Mouse (Mus musculus) embryonic facial prominence, embryonic 12.5 days (tissue): ENCODE measurements around the gene Zfp213. TPM values are rescaled to one million over a fixed set of nuclear protein-coding genes. Genes with fewer than 3 reads are reported as not detected.
"Not testable (repeated sequence)": the region's sequence is repeated elsewhere in the genome, so short reads cannot be mapped to it uniquely, and the experiment has no call there.

Experiments used
- ATAC-seq: fragments of 200-750 bp; cut with Nextera tagmentation; 2 replicates; pipeline ENCODE4 v1.8.0; 2017; ENCODE audit not compliant: insufficient number of reproducible peaks, insufficient read depth, low FRiP score, low TSS enrichment
- H3K27ac ChIP-seq: fragments of 300-500 bp; sonication (generic); 2 replicates; pipeline ENCODE4 v1.5.1; 2016; ENCODE audit warnings: mild to moderate bottlenecking
- H3K27me3 ChIP-seq: fragments of 300-500 bp; sonication (generic); 2 replicates; pipeline ENCODE4 v1.6.1; 2016; ENCODE audit warnings: mild to moderate bottlenecking, moderate library complexity
- H3K36me3 ChIP-seq: fragments of 300-500 bp; sonication (generic); 2 replicates; pipeline ENCODE4 v1.6.1; 2016; ENCODE audit warnings: mild to moderate bottlenecking
- H3K4me1 ChIP-seq: fragments of 300-500 bp; sonication (generic); 2 replicates; pipeline ENCODE4 v1.6.1; 2016
- H3K4me2 ChIP-seq: fragments of 300-500 bp; sonication (generic); replicated peaks from 2 replicates; pipeline ENCODE4 v1.6.1; 2016; ENCODE audit warnings: mild to moderate bottlenecking, moderate library complexity
- H3K4me3 ChIP-seq: fragments of 300-500 bp; sonication (generic); 2 replicates; pipeline ENCODE4 v1.5.1; 2016; ENCODE audit warnings: mild to moderate bottlenecking
- H3K9ac ChIP-seq: fragments of 300-500 bp; sonication (generic); 2 replicates; pipeline ENCODE4 v1.6.1; 2016; ENCODE audit warnings: mild to moderate bottlenecking, moderate library complexity
- H3K9me3 ChIP-seq: fragments of 300-500 bp; sonication (generic); 2 replicates; pipeline ENCODE4 v1.6.1; 2016; ENCODE audit warnings: mild to moderate bottlenecking, moderate library complexity
- WGBS: fragments of 180-500 bp; shearing (Covaris S2); methylation state at CpG from one replicate; pipeline ENCODE4 v1.1.7; 2016; 5-methylcytosine and 5-hydroxymethylcytosine counted together
- polyA plus RNA-seq: library from polyadenylated mRNA; unstranded; fragments of >200 nt; fragmentation: Nextera tagmentation; extraction: Ambion mirVana; gene quantifications from 2 replicates; pipeline ENCODE4 v1.2.1, GENCODE M21; 2016

Gene Zfp213
- polyA plus RNA-seq, 1 experiment from 2014 or later, result 24.3 TPM

DNA sequence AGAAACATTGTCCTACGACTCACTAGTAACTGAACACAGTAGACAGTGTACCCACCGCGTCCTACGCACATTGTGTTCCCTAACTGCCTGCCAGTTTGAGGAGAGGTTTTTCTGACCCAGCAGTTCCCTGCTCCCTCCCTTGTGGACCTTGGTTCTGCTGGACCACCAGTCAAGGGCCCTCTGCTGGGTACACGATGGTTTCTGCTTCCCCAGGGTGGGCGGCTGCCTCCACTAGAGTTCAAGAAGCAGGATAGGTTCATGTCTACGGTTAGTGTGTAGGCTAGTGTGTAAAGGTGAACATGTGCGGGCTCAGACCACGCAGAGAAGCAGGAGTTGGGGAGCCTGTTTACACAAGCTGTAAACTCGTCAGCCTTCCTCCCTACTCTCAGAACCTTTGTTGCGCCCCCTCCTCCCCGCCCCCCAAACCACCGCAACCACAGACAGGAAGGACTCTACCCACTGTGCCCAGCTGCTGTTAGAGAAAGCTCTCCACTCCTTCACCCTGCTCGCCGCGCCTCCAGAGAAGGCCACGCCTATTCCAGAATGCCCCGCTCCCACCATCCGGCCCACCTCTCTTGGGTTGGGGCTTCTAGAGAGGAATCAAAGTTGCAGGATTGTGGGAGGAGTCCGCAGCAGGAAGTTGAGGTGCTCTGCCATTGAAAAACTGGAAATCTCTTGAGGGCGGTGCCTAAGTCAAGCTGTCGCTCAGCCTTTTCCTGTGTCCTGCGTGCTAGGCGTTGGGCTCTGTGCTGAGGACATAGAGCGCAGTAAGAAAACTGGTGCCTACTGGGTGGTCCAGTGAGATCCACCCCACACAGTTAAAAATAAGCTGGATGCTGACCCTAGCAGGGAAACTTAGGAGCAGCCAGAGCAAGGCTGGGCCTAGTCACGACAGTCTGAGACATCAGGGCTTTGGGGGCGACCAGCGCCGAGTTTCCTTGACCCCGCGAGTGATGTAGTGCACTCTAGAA lies 34.8 kb upstream of the Zfp213 start, which contains the start of gene Zfp13:
Zfp13 (minus strand) TSS at position 906 of the 971 bp plus-strand sequence.
- no peaks in the 10 kb centered on the region for H3K27me3 ChIP-seq
- ATAC-seq, result peak; percentile 94
- H3K36me3 ChIP-seq, result no peaks in the 10 kb centered on the region
- 7% methylated on average over 30 of the region's 31 CpGs for WGBS
- peak within 1 kb of the TSS; percentile 53 for H3K9ac ChIP-seq
- H3K9me3 ChIP-seq, result no peaks in the 10 kb centered on the region
- 0 out of 2 replicates have a peak, but pooled peaks cover 8% of the 10 kb centered on the region for H3K4me1 ChIP-seq
- peak within 1 kb of the TSS; percentile 67 for H3K4me2 ChIP-seq
- peak within 1 kb of the TSS; percentile 42 for H3K4me3 ChIP-seq
- peak within 1 kb of the TSS; percentile 90 for H3K27ac ChIP-seq

DNA sequence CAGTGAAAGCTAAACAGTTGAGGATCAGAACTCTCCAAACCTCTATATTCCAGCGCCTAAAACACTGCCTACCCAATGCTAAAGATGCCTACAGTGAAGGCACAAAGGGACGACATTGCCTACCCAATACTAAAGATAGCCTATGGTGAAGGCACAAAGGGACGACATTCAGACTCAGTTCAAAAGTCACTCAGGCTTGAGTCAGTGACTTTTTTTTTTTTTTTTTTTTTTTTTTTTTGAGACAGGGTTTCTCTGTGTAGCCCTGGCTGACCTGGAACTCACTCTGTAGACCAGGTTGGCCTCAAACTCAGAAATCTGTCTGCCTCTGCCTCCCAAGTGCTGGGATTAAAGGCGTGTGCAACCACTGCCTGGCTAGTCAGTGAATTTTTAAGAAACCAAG lies 31.1 kb upstream of the Zfp213 start:
- H3K9ac ChIP-seq, H3K36me3 ChIP-seq, H3K4me3 ChIP-seq, H3K9me3 ChIP-seq, H3K27ac ChIP-seq, ATAC-seq, H3K4me1 ChIP-seq, H3K4me2 ChIP-seq, H3K27me3 ChIP-seq: not testable (repeated sequence)
- 83% methylated on average over 4 of the region's 4 CpGs for WGBS

GRCm38 (mm10) chr17:23592926-23593300 lies 28.9 kb upstream of the Zfp213 start:
- peak overlapping the region; percentile 67 for H3K4me2 ChIP-seq
- H3K9ac ChIP-seq, result peak overlapping the region; percentile 42; the same call in 1 of the 2 replicates
- H3K27ac ChIP-seq, result peak overlapping the region; percentile 81
- no peaks in the 10 kb centered on the region for H3K4me1 ChIP-seq
- H3K27me3 ChIP-seq, result no peaks in the 10 kb centered on the region
- H3K36me3 ChIP-seq, result no peaks in the 10 kb centered on the region
- 16% methylated on average over 13 of the region's 13 CpGs for WGBS
- peak; percentile 54 for ATAC-seq
- H3K4me3 ChIP-seq, result peak overlapping the region; percentile 46
- no peaks in the 10 kb centered on the region for H3K9me3 ChIP-seq

GRCm38 (mm10) chr17:23592208-23592925 lies 28.3 kb upstream of the Zfp213 start:
- ATAC-seq, result peak; percentile 98

DNA sequence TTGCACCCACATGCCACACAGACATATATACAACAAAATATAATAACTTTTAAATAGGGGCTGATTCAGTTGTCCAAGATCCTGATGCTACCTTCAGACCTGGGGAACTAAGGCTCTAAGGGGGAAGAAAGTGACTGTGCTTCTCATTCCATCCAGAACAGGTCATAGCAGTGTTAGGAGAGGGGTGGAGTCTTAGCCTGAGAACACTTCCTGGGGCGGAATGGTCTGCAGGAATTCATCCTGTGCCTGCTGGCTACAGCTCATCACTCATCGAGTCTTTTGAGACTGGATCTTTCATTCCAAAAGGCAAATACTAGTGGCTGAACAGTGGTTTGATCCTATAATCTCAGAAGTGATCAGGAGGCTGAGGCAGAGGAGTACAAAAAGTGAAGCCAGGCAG lies 23.2 kb upstream of the Zfp213 start:
- Histone ChIP-seq H3K9me3 (no peaks in the 10 kb centered on the region), H3K27me3 (no peaks in the 10 kb centered on the region), H3K27ac (no peak overlapping the region), H3K4me1 (peaks cover 15% of the 10 kb centered on the region), H3K4me3 (no peak overlapping the region), H3K4me2 (no peak overlapping the region), H3K36me3 (no peaks in the 10 kb centered on the region), H3K9ac (no peak overlapping the region)
- 68% methylated on average over 2 of the region's 2 CpGs for WGBS
- ATAC-seq, result no peak

More at GRCm38 (mm10) chr17:23592208-23592925, 28.3 kb upstream of the Zfp213 start:
- H3K27ac ChIP-seq, result peak overlapping the region; percentile 81
- no peaks in the 10 kb centered on the region for H3K4me1 ChIP-seq
- H3K9me3 ChIP-seq, result no peaks in the 10 kb centered on the region
- WGBS, result 6% methylated on average over 34 of the region's 34 CpGs
- peak overlapping the region; percentile 42 for H3K9ac ChIP-seq
- H3K36me3 ChIP-seq, result no peaks in the 10 kb centered on the region
- peak overlapping the region; percentile 67 for H3K4me2 ChIP-seq
- no peaks in the 10 kb centered on the region for H3K27me3 ChIP-seq
- H3K4me3 ChIP-seq, result peak overlapping the region; percentile 46

- Histone ChIP-seq H3K36me3 (peaks cover 5% of the 10 kb centered on the region), H3K9ac (peak overlapping the region; percentile 85), H3K4me2 (peak overlapping the region; percentile 83), H3K4me3 (peak overlapping the region; percentile 81), H3K27ac (0 out of 2 replicates have a peak overlapping the region, but pooled peaks have one; percentile 17), H3K27me3 (no peaks in the 10 kb centered on the region), H3K4me1 (peaks cover 15% of the 10 kb centered on the region), H3K9me3 (no peaks in the 10 kb centered on the region)
- peak; percentile 85 for ATAC-seq
- WGBS, result under 1% methylated on average over 22 of the region's 22 CpGs
Measured at GRCm38 (mm10) chr17:23585721-23586491, 21.9 kb upstream of the Zfp213 start.

DNA sequence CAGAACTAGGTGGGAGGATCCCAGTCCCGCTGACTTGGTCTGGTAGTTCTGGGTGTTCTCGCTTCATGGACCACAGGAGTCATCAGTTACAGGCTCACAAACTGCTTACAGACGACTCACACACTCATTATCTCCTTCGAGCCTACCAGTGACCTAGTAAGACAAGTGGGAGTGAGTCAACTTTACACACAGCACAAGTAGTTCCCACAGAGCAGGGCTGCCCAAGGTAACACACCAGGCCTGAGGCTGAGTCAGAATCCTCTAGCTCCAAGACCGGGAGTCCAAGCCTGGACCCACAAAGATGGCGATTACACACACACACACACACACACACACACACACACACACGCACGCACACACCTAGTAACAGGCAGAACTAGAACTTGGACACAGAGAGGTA lies 20.7 kb upstream of the Zfp213 start:
- H3K9me3 ChIP-seq, result no peaks in the 10 kb centered on the region
- no peaks in the 10 kb centered on the region for H3K27me3 ChIP-seq
- no peak overlapping the region for H3K27ac ChIP-seq
- H3K4me2 ChIP-seq, result peak overlapping the region; percentile 83
- H3K4me3 ChIP-seq, result peak overlapping the region; percentile 81
- peaks cover 16% of the 10 kb centered on the region for H3K36me3 ChIP-seq
- ATAC-seq, result no peak
- H3K4me1 ChIP-seq, result peaks cover 15% of the 10 kb centered on the region
- WGBS, result 78% methylated on average over 8 of the region's 8 CpGs
- peak overlapping the region; percentile 85 for H3K9ac ChIP-seq

DNA sequence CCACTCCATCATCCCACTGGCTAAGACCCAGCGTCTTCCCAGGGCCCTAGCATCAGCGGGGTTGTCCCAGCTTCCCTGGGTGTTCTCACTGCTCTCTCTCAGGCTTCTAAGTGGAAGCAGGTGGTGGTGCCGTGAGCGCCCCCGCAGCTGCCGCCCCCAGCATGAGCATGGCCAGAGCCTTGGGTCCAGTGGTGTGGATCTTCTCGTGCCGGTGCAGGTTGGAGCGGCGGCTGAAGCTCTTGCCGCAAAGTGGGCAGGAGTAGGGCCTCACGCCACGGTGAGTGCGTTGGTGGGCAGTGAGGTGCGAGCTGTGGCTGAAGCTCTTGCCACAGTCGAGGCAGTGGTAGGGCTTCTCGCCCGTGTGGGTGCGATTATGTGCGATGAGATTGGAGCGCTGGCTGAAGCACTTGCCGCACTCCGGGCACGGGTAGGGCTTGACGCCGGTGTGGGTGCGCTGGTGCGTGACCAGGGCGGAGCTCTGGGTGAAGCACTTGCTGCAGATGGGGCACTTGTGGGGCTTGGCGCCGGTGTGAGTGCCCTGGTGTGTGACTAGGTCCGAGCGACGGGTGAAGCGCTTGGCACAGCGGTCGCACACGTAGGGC lies 12.0 kb upstream of the Zfp213 start:
- peaks cover 70% of the 10 kb centered on the region for H3K36me3 ChIP-seq
- ATAC-seq, result no peak
- WGBS, result 93% methylated on average over 38 of the region's 38 CpGs

DNA sequence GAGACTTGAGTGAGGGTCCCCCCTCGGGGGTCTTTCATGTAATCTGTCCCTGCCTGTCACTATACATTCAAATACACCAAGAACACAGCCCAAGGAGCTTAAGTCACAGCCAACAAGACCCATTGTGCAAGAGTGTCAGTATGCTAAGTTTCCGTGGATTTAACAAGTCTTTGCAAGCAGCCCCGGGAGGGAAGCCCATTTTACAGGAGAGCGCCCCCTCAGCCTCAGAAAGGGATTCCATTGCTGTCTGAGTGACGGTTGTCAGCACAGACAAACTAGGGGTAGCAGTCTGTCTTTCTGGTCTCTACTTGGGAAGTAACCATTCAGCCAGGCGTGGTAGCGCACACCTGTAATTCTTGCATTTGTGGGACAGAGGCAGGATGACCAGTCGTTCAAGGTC lies 10.1 kb upstream of the Zfp213 start:
- Histone ChIP-seq H3K9ac (no peak overlapping the region), H3K9me3 (peaks cover 12% of the 10 kb centered on the region), H3K27ac (no peak overlapping the region), H3K4me3 (no peak overlapping the region), H3K27me3 (no peaks in the 10 kb centered on the region), H3K4me1 (no peaks in the 10 kb centered on the region), H3K4me2 (no peak overlapping the region), H3K36me3 (peaks cover 53% of the 10 kb centered on the region)
- ATAC-seq, result no peak
- 88% methylated on average over 8 of the region's 8 CpGs for WGBS

More for the DNA sequence above, 12.0 kb upstream of the Zfp213 start:
- Histone ChIP-seq H3K4me1 (no peaks in the 10 kb centered on the region), H3K27ac (no peak overlapping the region), H3K9me3 (peaks cover 12% of the 10 kb centered on the region), H3K9ac (no peak overlapping the region), H3K4me2 (no peak overlapping the region), H3K27me3 (no peaks in the 10 kb centered on the region), H3K4me3 (no peak overlapping the region)

DNA sequence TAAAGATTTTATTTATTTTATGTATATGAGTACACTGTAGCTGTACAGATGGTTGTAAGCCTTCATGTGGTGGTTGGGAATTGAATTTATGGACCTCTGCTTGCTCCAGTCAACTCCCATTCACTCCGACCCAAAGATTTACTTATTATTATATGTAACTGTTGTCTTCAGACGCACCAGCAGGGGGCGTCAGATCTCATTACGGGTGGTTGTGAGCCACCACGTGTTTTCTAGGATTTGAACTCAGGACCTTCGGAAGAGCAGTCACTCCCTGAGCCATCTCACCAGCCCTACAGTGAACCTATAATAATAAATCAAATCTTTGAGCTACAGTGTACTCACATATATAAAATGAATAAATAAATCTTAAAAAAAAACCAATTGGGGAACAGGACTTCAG lies 8.0 kb upstream of the Zfp213 start:
- 81% methylated on average over 6 of the region's 6 CpGs for WGBS
- Histone ChIP-seq H3K27me3 (no peaks in the 10 kb centered on the region), H3K36me3 (peaks cover 35% of the 10 kb centered on the region), H3K9ac (no peak overlapping the region), H3K4me1 (no peaks in the 10 kb centered on the region), H3K9me3 (peaks cover 12% of the 10 kb centered on the region), H3K4me3 (no peak overlapping the region), H3K4me2 (no peak overlapping the region), H3K27ac (no peak overlapping the region)
- no peak for ATAC-seq

GRCm38 (mm10) chr17:23571084-23571483 lies 7.0 kb upstream of the Zfp213 start:
- no peaks in the 10 kb centered on the region for H3K4me1 ChIP-seq
- H3K4me3 ChIP-seq, result no peak overlapping the region
- WGBS, result 38% methylated on average over 5 of the region's 5 CpGs
- H3K4me2 ChIP-seq, result no peak overlapping the region
- H3K27ac ChIP-seq, result no peak overlapping the region
- H3K9ac ChIP-seq, result no peak overlapping the region
- ATAC-seq, result no peak
- 0 out of 2 replicates have a peak, but pooled peaks cover 4% of the 10 kb centered on the region for H3K9me3 ChIP-seq
- peaks cover 26% of the 10 kb centered on the region for H3K36me3 ChIP-seq
- H3K27me3 ChIP-seq, result no peaks in the 10 kb centered on the region
